Mouse (Mus musculus) layer of hippocampus, adult 9-10 months (tissue): Measurements from ENCODE around the gene 9530003J23Rik.
"Not testable (repeated sequence)": the region's sequence is repeated elsewhere in the genome, so short reads cannot be mapped to it uniquely, and the experiment has no call there.

Source experiments
- DNase-seq: peaks from one replicate; pipeline ENCODE4 v3.0.0; 2022; ENCODE audit warnings: low spot score

Gene 9530003J23Rik

GRCm38 (mm10) chr10:117225094-117225493 is 13.4 kb downstream of the 9530003J23Rik start:
- no peak for DNase-seq

- peak; percentile 92 for DNase-seq
These were observed 14.2 kb downstream of the 9530003J23Rik start, which contains the start of gene Yeats4 for GRCm38 (mm10) chr10:117224102-117224990. TSS of gene Yeats4 (minus strand) at chr10:117224507.

- DNase-seq: no peak
These were observed 14.8 kb downstream of the 9530003J23Rik start for GRCm38 (mm10) chr10:117223758-117224101.

GRCm38 (mm10) chr10:117222821-117223220 is 15.7 kb downstream of the 9530003J23Rik start:
- DNase-seq: no peak

GRCm38 (mm10) chr10:117218351-117218750 is 20.2 kb downstream of the 9530003J23Rik start:
- no peak for DNase-seq

GRCm38 (mm10) chr10:117217246-117217840 is 21.2 kb downstream of the 9530003J23Rik start:
- no peak for DNase-seq

GRCm38 (mm10) chr10:117216793-117217192 is 21.7 kb downstream of the 9530003J23Rik start:
- DNase-seq: no peak

- no peak for DNase-seq
These were observed 22.4 kb downstream of the 9530003J23Rik start for GRCm38 (mm10) chr10:117216132-117216495.

GRCm38 (mm10) chr10:117215409-117216131 is 22.9 kb downstream of the 9530003J23Rik start:
- no peak for DNase-seq

- DNase-seq: no peak
These were observed 27.5 kb downstream of the 9530003J23Rik start for GRCm38 (mm10) chr10:117211023-117211422.

- no peak for DNase-seq
These were observed 29.0 kb downstream of the 9530003J23Rik start for GRCm38 (mm10) chr10:117209469-117209938.

GRCm38 (mm10) chr10:117208787-117209186 is 29.7 kb downstream of the 9530003J23Rik start:
- DNase-seq: not testable (repeated sequence)

- DNase-seq: no peak
These were observed 30.3 kb downstream of the 9530003J23Rik start for GRCm38 (mm10) chr10:117208221-117208620.

GRCm38 (mm10) chr10:117206070-117206469 is 32.4 kb downstream of the 9530003J23Rik start:
- DNase-seq: no peak

- no peak for DNase-seq
These were observed 34.9 kb downstream of the 9530003J23Rik start for GRCm38 (mm10) chr10:117203558-117203981.

GRCm38 (mm10) chr10:117202981-117203557 is 35.4 kb downstream of the 9530003J23Rik start:
- DNase-seq: no peak

- no peak for DNase-seq
These were observed 38.8 kb downstream of the 9530003J23Rik start for GRCm38 (mm10) chr10:117199701-117200100.

GRCm38 (mm10) chr10:117196696-117197095 is 41.8 kb downstream of the 9530003J23Rik start:
- no peak for DNase-seq

- DNase-seq: no peak
These were observed 42.8 kb downstream of the 9530003J23Rik start for GRCm38 (mm10) chr10:117195748-117196147.

- DNase-seq: no peak
These were observed 43.5 kb downstream of the 9530003J23Rik start for GRCm38 (mm10) chr10:117195005-117195404.

GRCm38 (mm10) chr10:117193364-117193763 is 45.1 kb downstream of the 9530003J23Rik start:
- DNase-seq: no peak
